Mouse (Mus musculus) neural tube, embryonic 15.5 days (tissue): ENCODE data around the gene Rab13. TPM values are rescaled to one million over a fixed set of nuclear protein-coding genes. Genes with fewer than 3 reads are reported as not detected.

Experiments used
- ATAC-seq: fragments of 200-750 bp; cut with Nextera tagmentation; 2 replicates; pipeline ENCODE4 v1.8.0; 2017; ENCODE audit warnings: mild to moderate bottlenecking, moderate TSS enrichment, moderate library complexity; ENCODE audit not compliant: low FRiP score
- H3K27ac ChIP-seq: fragments of 300-500 bp; sonication (generic); replicated peaks from 2 replicates; pipeline ENCODE4 v1.5.1; 2015; ENCODE audit warnings: mild to moderate bottlenecking, inconsistent platforms
- H3K27me3 ChIP-seq: fragments of 300-500 bp; sonication (generic); replicated peaks from 2 replicates; pipeline ENCODE4 v1.6.1; 2015; ENCODE audit warnings: inconsistent platforms
- H3K36me3 ChIP-seq: fragments of 300-500 bp; sonication (generic); 2 replicates; pipeline ENCODE4 v1.6.1; 2015; ENCODE audit warnings: inconsistent platforms
- H3K4me1 ChIP-seq: fragments of 300-500 bp; sonication (generic); 2 replicates; pipeline ENCODE4 v1.6.1; 2015; ENCODE audit warnings: inconsistent platforms
- H3K4me2 ChIP-seq: fragments of 300-500 bp; sonication (generic); 2 replicates; pipeline ENCODE4 v1.6.1; 2015; ENCODE audit warnings: inconsistent platforms, mild to moderate bottlenecking, moderate library complexity
- H3K4me3 ChIP-seq: fragments of 300-500 bp; sonication (generic); replicated peaks from 2 replicates; pipeline ENCODE4 v1.5.1; 2015; ENCODE audit warnings: mild to moderate bottlenecking, inconsistent platforms
- H3K9ac ChIP-seq: fragments of 300-500 bp; sonication (generic); replicated peaks from 2 replicates; pipeline ENCODE4 v1.6.1; 2015; ENCODE audit warnings: mild to moderate bottlenecking, inconsistent platforms
- H3K9me3 ChIP-seq: fragments of 300-500 bp; sonication (generic); replicated peaks from 2 replicates; pipeline ENCODE4 v1.6.1; 2016; ENCODE audit warnings: inconsistent platforms
- WGBS: fragments of 180-500 bp; shearing (Covaris S2); methylation state at CpG from one replicate; pipeline ENCODE4 v1.1.7; 2015; ENCODE audit warnings: mixed read lengths; 5-methylcytosine and 5-hydroxymethylcytosine counted together
- polyA plus RNA-seq: library from polyadenylated mRNA; unstranded; fragments of >200 nt; fragmentation: Nextera tagmentation; extraction: Ambion mirVana; gene quantifications from 2 replicates; pipeline ENCODE4 v1.2.1, GENCODE M21; 2015

The Rab13 gene
- polyA plus RNA-seq, result 23.1 and 25.2 TPM in 2 replicates

GRCm38 (mm10) chr3:90213377-90213866 lies at the start of gene Rab13, which contains the start of gene Rps27:
Rab13 (plus strand) TSS chr3:90213695.
Rps27 (minus strand) TSS chr3:90213651.
- under 1% methylated on average over 42 of the region's 42 CpGs for WGBS
- peak within 1 kb of the TSS; percentile 93 for H3K27ac ChIP-seq

DNA sequence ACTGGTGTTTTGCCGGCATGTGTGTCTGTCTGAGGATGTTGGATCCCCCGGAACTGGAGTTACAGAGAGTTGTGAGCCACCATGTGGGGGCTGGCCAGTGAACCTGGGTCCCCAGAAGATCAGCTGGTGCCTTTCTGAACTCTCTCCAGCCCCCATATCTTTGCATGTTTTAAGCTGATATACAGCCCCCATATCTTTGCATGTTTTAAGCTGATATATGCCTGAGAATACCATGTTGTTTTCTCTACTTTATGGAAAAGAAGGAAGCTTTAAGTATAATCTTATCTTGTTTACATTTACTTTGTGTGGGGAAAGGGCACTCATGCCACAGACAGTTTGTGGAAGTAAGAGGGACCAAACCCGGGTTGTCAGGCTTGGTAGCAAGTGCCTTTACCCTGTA lies 33.9 kb upstream of the Rab13 start:
- Histone ChIP-seq H3K4me3 (no peak overlapping the region), H3K4me2 (no peak overlapping the region), H3K36me3 (no peaks in the 10 kb centered on the region), H3K27ac (no peak overlapping the region), H3K4me1 (no peaks in the 10 kb centered on the region), H3K27me3 (no peaks in the 10 kb centered on the region), H3K9me3 (no peaks in the 10 kb centered on the region), H3K9ac (no peak overlapping the region)
- no peak for ATAC-seq
- WGBS, result 84% methylated on average over 3 of the region's 3 CpGs

More at GRCm38 (mm10) chr3:90213377-90213866, at the start of gene Rab13, which contains the start of gene Rps27:
- Histone ChIP-seq H3K4me1 (peaks cover 35% of the 10 kb centered on the region), H3K9ac (peak within 1 kb of the TSS; percentile 95), H3K9me3 (no peaks in the 10 kb centered on the region), H3K27me3 (no peaks in the 10 kb centered on the region), H3K4me3 (peak within 1 kb of the TSS; percentile 88), H3K36me3 (peaks cover 34% of the 10 kb centered on the region), H3K4me2 (peak within 1 kb of the TSS; percentile 87)
- ATAC-seq, result peak; percentile 95

- no peak for ATAC-seq
- 68% methylated on average over 3 of the region's 3 CpGs for whole genome bisulfite sequencing
- Histone ChIP-seq H3K4me2 (no peak overlapping the region), H3K27me3 (no peaks in the 10 kb centered on the region), H3K9me3 (no peaks in the 10 kb centered on the region), H3K27ac (no peak overlapping the region), H3K4me3 (no peak overlapping the region), H3K36me3 (no peaks in the 10 kb centered on the region), H3K4me1 (no peaks in the 10 kb centered on the region), H3K9ac (no peak overlapping the region)
Observed at GRCm38 (mm10) chr3:90183581-90183980, 29.9 kb upstream of the Rab13 start.

GRCm38 (mm10) chr3:90190859-90191510 lies 22.5 kb upstream of the Rab13 start:
- Histone ChIP-seq H3K27me3 (no peaks in the 10 kb centered on the region), H3K36me3 (no peaks in the 10 kb centered on the region), H3K4me2 (no peak overlapping the region), H3K4me3 (no peak overlapping the region), H3K27ac (no peak overlapping the region), H3K4me1 (no peaks in the 10 kb centered on the region), H3K9me3 (no peaks in the 10 kb centered on the region), H3K9ac (no peak overlapping the region)
- no peak for ATAC-seq
- 78% methylated on average over 11 of the region's 11 CpGs for WGBS

DNA sequence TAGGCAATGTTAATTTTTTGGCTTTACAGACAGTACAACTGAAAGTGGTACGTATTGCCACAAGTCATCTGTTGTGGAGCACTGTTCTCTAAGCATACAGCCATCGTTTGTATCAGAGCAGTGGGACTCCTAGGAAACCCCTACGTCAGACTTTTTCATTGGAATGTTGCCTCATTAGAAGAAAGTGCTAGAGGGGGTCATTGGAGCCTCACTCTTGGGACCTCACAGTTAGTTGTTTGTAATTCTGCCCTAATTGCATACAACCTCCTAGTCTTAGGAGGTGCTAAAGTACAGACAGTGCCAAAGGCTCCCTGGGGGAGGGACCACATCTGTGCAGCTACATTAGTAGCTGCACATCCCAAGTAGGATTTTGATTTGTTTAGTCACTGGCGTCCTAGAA lies 18.7 kb upstream of the Rab13 start:
- no peak for ATAC-seq

DNA sequence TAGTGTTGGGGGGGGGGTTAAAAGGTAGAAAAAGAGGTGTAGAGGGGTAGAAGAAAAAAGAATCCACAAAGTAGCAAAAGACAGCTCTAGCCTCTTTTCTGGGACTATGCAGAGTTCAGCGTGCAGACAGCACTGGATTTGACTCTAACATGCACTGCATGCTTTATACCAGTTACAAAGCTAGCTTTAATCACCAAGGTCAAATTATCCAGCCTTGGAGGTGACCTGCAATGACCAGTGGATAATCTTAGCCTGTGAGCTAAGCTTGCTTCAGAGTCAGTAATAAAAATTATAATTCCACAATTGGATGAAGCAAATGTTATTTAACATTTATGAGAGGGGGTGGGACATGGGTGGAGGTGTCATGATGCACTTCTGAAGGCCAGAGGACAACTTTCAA lies 17.9 kb upstream of the Rab13 start:
- no peak for ATAC-seq
- Histone ChIP-seq H3K4me2 (no peak overlapping the region), H3K9ac (no peak overlapping the region), H3K4me3 (no peak overlapping the region), H3K4me1 (no peaks in the 10 kb centered on the region), H3K27ac (no peak overlapping the region), H3K27me3 (no peaks in the 10 kb centered on the region), H3K36me3 (no peaks in the 10 kb centered on the region), H3K9me3 (no peaks in the 10 kb centered on the region)
- WGBS, result 71% methylated on average over 1 of the region's 1 CpGs

More for the DNA sequence above, 18.7 kb upstream of the Rab13 start:
- 50% methylated on average over 4 of the region's 4 CpGs for WGBS
- Histone ChIP-seq H3K4me3 (no peak overlapping the region), H3K27ac (no peak overlapping the region), H3K36me3 (no peaks in the 10 kb centered on the region), H3K9ac (no peak overlapping the region), H3K4me2 (no peak overlapping the region), H3K27me3 (no peaks in the 10 kb centered on the region), H3K4me1 (no peaks in the 10 kb centered on the region), H3K9me3 (no peaks in the 10 kb centered on the region)

DNA sequence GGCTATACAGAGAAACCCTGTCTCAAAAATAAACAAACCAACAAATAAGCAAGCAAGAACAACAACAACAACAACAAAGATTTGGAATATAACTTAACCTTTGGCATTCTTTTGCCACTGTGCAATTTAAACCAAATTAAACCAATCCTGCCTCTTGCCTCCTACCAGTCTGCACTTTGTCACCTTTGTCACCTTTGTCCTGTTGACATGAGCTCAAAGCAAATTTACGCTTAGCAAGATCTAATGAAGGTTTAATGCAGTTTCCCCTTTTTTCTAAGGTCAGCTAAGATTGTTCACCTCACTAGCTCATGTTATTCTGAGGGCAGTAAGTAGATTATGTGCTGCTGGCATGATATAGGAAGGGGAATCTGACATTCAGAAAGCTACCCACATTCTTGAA lies 15.9 kb upstream of the Rab13 start:
- H3K4me2 ChIP-seq, result no peak overlapping the region
- no peaks in the 10 kb centered on the region for H3K27me3 ChIP-seq
- no peaks in the 10 kb centered on the region for H3K9me3 ChIP-seq
- ATAC-seq, result no peak
- WGBS, result 90% methylated on average over 1 of the region's 1 CpGs
- H3K4me1 ChIP-seq, result no peaks in the 10 kb centered on the region
- no peak overlapping the region for H3K4me3 ChIP-seq
- no peak overlapping the region for H3K9ac ChIP-seq
- no peaks in the 10 kb centered on the region for H3K36me3 ChIP-seq
- no peak overlapping the region for H3K27ac ChIP-seq

DNA sequence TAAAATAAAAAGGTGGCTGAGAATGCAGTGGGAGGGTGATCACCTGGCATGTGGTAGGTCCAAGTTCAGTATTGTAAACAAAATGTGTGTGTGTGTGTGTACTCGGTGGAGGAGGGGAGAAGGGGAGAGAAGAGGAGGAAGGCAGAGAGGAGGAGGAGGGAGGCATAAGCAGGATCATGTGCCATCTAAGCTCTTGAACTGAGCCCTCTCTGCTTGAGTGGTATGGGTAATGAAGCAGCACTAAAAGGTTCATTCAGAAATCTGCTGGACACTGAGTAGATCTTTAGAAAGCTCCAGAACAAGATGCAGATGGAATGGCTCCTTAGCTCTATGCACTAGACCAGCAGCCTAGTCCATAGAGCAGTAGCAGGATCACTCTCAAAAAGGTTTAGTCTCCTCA lies 10.6 kb upstream of the Rab13 start:
- 61% methylated on average over 1 of the region's 1 CpGs for WGBS

GRCm38 (mm10) chr3:90203619-90204018 lies 9.9 kb upstream of the Rab13 start:
- no peak for ATAC-seq
- Histone ChIP-seq H3K27me3 (no peaks in the 10 kb centered on the region), H3K4me1 (no peaks in the 10 kb centered on the region), H3K36me3 (peaks cover 11% of the 10 kb centered on the region), H3K9ac (no peak overlapping the region), H3K4me3 (no peak overlapping the region), H3K9me3 (no peaks in the 10 kb centered on the region), H3K27ac (no peak overlapping the region), H3K4me2 (no peak overlapping the region)
- 80% methylated on average over 5 of the region's 5 CpGs for WGBS

More for the DNA sequence above, 10.6 kb upstream of the Rab13 start:
- Histone ChIP-seq H3K4me1 (no peaks in the 10 kb centered on the region), H3K27me3 (no peaks in the 10 kb centered on the region), H3K9ac (no peak overlapping the region), H3K4me2 (no peak overlapping the region), H3K36me3 (peaks cover 4% of the 10 kb centered on the region), H3K9me3 (no peaks in the 10 kb centered on the region), H3K4me3 (no peak overlapping the region), H3K27ac (no peak overlapping the region)
- ATAC-seq, result no peak

GRCm38 (mm10) chr3:90204582-90204981 lies 8.9 kb upstream of the Rab13 start:
- Histone ChIP-seq H3K9me3 (no peaks in the 10 kb centered on the region), H3K4me3 (no peak overlapping the region), H3K4me2 (no peak overlapping the region), H3K36me3 (peaks cover 21% of the 10 kb centered on the region), H3K27ac (no peak overlapping the region), H3K4me1 (peaks cover 3% of the 10 kb centered on the region; the same call in 1 of the 2 replicates), H3K9ac (no peak overlapping the region), H3K27me3 (no peaks in the 10 kb centered on the region)
- 97% methylated on average over 2 of the region's 2 CpGs for WGBS
- ATAC-seq, result no peak

DNA sequence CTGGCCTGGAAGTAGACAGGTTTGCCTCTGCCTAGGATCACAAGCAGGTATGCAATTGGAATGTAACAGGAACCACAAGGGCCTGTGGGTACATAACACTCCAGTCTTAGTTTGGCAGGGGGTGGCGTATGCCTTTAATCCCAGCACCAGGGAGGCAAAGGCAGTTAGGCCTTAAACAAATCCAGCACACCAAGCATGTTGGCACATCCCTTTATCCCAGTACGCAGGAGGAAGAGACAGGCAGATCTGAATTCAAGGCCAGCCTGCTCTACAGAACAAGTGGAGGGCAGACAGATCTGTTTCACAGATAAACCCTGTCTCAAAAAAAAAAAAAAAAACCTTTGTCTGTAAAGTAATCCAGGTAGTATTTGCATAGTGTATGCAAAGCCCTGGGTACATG lies 4.8 kb upstream of the Rab13 start:
- no peak for ATAC-seq
- H3K4me1 ChIP-seq, result peaks cover 26% of the 10 kb centered on the region
- no peak overlapping the region for H3K9ac ChIP-seq
- no peaks in the 10 kb centered on the region for H3K9me3 ChIP-seq
- no peak overlapping the region for H3K4me2 ChIP-seq
- no peak overlapping the region for H3K27ac ChIP-seq
- H3K27me3 ChIP-seq, result no peaks in the 10 kb centered on the region
- WGBS, result 90% methylated on average over 2 of the region's 2 CpGs
- no peak overlapping the region for H3K4me3 ChIP-seq
- H3K36me3 ChIP-seq, result peaks cover 43% of the 10 kb centered on the region

GRCm38 (mm10) chr3:90209908-90210566 lies 3.5 kb upstream of the Rab13 start:
- 94% methylated on average over 5 of the region's 5 CpGs for WGBS
- H3K36me3 ChIP-seq, result peaks cover 43% of the 10 kb centered on the region
- H3K9me3 ChIP-seq, result no peaks in the 10 kb centered on the region
- no peak overlapping the region for H3K9ac ChIP-seq
- H3K4me1 ChIP-seq, result peaks cover 35% of the 10 kb centered on the region
- H3K4me2 ChIP-seq, result no peak overlapping the region
- H3K27me3 ChIP-seq, result no peaks in the 10 kb centered on the region
- H3K27ac ChIP-seq, result no peak overlapping the region
- H3K4me3 ChIP-seq, result no peak overlapping the region
- no peak for ATAC-seq
